Mouse (Mus musculus): ENCODE measurements around the gene Zfp92.
"Not testable (repeated sequence)": the region's sequence is repeated elsewhere in the genome, so short reads cannot be mapped to it uniquely, and the experiment has no call there.

Zfp92 gene

GRCm38 (mm10) chrX:73410880-73411517 is at the start of gene Zfp92:
Gene Zfp92 (plus strand): TSS chrX:73411096.
- no peak for DNase-seq (ENCODE audit: low read depth, low spot score)
- H3K27me3 ChIP-seq (ENCODE audit: control insufficient read depth, insufficient read depth, low read length, poor library complexity, severe bottlenecking), result no peaks in the 10 kb centered on the region
- H3K36me3 ChIP-seq (ENCODE audit: control insufficient read depth, insufficient read depth, low read length, poor library complexity, severe bottlenecking), result no peaks in the 10 kb centered on the region

- Histone ChIP-seq H3K27me3 (ENCODE audit: control insufficient read depth, insufficient read depth, low read length, poor library complexity, severe bottlenecking) (no peaks in the 10 kb centered on the region), H3K36me3 (ENCODE audit: control insufficient read depth, insufficient read depth, low read length, poor library complexity, severe bottlenecking) (no peaks in the 10 kb centered on the region)
- no peak for DNase-seq (ENCODE audit: low read depth, low spot score)
Observed at GRCm38 (mm10) chrX:73363291-73363690, 47.6 kb upstream of the Zfp92 start.

- no peak for DNase-seq (ENCODE audit: low read depth, low spot score)
- Histone ChIP-seq H3K36me3 (ENCODE audit: control insufficient read depth, insufficient read depth, low read length, poor library complexity, severe bottlenecking) (no peaks in the 10 kb centered on the region), H3K27me3 (ENCODE audit: control insufficient read depth, insufficient read depth, low read length, poor library complexity, severe bottlenecking) (no peaks in the 10 kb centered on the region)
Observed at GRCm38 (mm10) chrX:73384419-73384818, 26.5 kb upstream of the Zfp92 start.

GRCm38 (mm10) chrX:73384924-73385323 is 26.0 kb upstream of the Zfp92 start:
- no peaks in the 10 kb centered on the region for H3K27me3 ChIP-seq (ENCODE audit: control insufficient read depth, insufficient read depth, low read length, poor library complexity, severe bottlenecking)
- no peaks in the 10 kb centered on the region for H3K36me3 ChIP-seq (ENCODE audit: control insufficient read depth, insufficient read depth, low read length, poor library complexity, severe bottlenecking)
- no peak for DNase-seq (ENCODE audit: low read depth, low spot score)

- Histone ChIP-seq H3K27me3 (ENCODE audit: control insufficient read depth, insufficient read depth, low read length, poor library complexity, severe bottlenecking) (no peaks in the 10 kb centered on the region), H3K36me3 (ENCODE audit: control insufficient read depth, insufficient read depth, low read length, poor library complexity, severe bottlenecking) (no peaks in the 10 kb centered on the region)
- no peak for DNase-seq (ENCODE audit: low read depth, low spot score)
Observed at GRCm38 (mm10) chrX:73391481-73391880, 19.4 kb upstream of the Zfp92 start.

- Histone ChIP-seq H3K27me3 (ENCODE audit: control insufficient read depth, insufficient read depth, low read length, poor library complexity, severe bottlenecking) (no peaks in the 10 kb centered on the region), H3K36me3 (ENCODE audit: control insufficient read depth, insufficient read depth, low read length, poor library complexity, severe bottlenecking) (no peaks in the 10 kb centered on the region)
- no peak for DNase-seq (ENCODE audit: low read depth, low spot score)
Observed at GRCm38 (mm10) chrX:73396446-73396845, 14.4 kb upstream of the Zfp92 start.

GRCm38 (mm10) chrX:73398636-73399035 is 12.3 kb upstream of the Zfp92 start, which contains the start of gene Gm18336:
Gene Gm18336 (minus strand): TSS chrX:73398736.
- DNase-seq (ENCODE audit: low read depth, low spot score); H3K27me3 ChIP-seq (ENCODE audit: control insufficient read depth, insufficient read depth, low read length, poor library complexity, severe bottlenecking); H3K36me3 ChIP-seq (ENCODE audit: control insufficient read depth, insufficient read depth, low read length, poor library complexity, severe bottlenecking): not testable (repeated sequence)

GRCm38 (mm10) chrX:73400951-73401350 is 9.9 kb upstream of the Zfp92 start:
- no peaks in the 10 kb centered on the region for H3K36me3 ChIP-seq (ENCODE audit: control insufficient read depth, insufficient read depth, low read length, poor library complexity, severe bottlenecking)
- H3K27me3 ChIP-seq (ENCODE audit: control insufficient read depth, insufficient read depth, low read length, poor library complexity, severe bottlenecking), result no peaks in the 10 kb centered on the region
- DNase-seq (ENCODE audit: low read depth, low spot score), result no peak

- no peaks in the 10 kb centered on the region for H3K36me3 ChIP-seq (ENCODE audit: control insufficient read depth, insufficient read depth, low read length, poor library complexity, severe bottlenecking)
- no peaks in the 10 kb centered on the region for H3K27me3 ChIP-seq (ENCODE audit: control insufficient read depth, insufficient read depth, low read length, poor library complexity, severe bottlenecking)
- no peak for DNase-seq (ENCODE audit: low read depth, low spot score)
Observed at GRCm38 (mm10) chrX:73401616-73402015, 9.3 kb upstream of the Zfp92 start.

- Histone ChIP-seq H3K27me3 (ENCODE audit: control insufficient read depth, insufficient read depth, low read length, poor library complexity, severe bottlenecking) (no peaks in the 10 kb centered on the region), H3K36me3 (ENCODE audit: control insufficient read depth, insufficient read depth, low read length, poor library complexity, severe bottlenecking) (no peaks in the 10 kb centered on the region)
- DNase-seq (ENCODE audit: low read depth, low spot score), result no peak
Observed at GRCm38 (mm10) chrX:73412767-73413166, 1.9 kb downstream of the Zfp92 start.

GRCm38 (mm10) chrX:73430036-73430435 is 19.1 kb downstream of the Zfp92 start:
- peak; percentile 41 for DNase-seq (ENCODE audit: low read depth, low spot score)
- no peaks in the 10 kb centered on the region for H3K27me3 ChIP-seq (ENCODE audit: control insufficient read depth, insufficient read depth, low read length, poor library complexity, severe bottlenecking)
- H3K36me3 ChIP-seq (ENCODE audit: control insufficient read depth, insufficient read depth, low read length, poor library complexity, severe bottlenecking), result no peaks in the 10 kb centered on the region

- DNase-seq (ENCODE audit: low read depth, low spot score), result no peak
- Histone ChIP-seq H3K36me3 (ENCODE audit: control insufficient read depth, insufficient read depth, low read length, poor library complexity, severe bottlenecking) (no peaks in the 10 kb centered on the region), H3K27me3 (ENCODE audit: control insufficient read depth, insufficient read depth, low read length, poor library complexity, severe bottlenecking) (no peaks in the 10 kb centered on the region)
Observed at GRCm38 (mm10) chrX:73432850-73433249, 22.0 kb downstream of the Zfp92 start.

- no peak for DNase-seq (ENCODE audit: low read depth, low spot score)
- H3K27me3 ChIP-seq (ENCODE audit: control insufficient read depth, insufficient read depth, low read length, poor library complexity, severe bottlenecking), result no peaks in the 10 kb centered on the region
- H3K36me3 ChIP-seq (ENCODE audit: control insufficient read depth, insufficient read depth, low read length, poor library complexity, severe bottlenecking), result no peaks in the 10 kb centered on the region
Observed at GRCm38 (mm10) chrX:73435252-73435651, 24.4 kb downstream of the Zfp92 start, which contains the start of gene Trex2. Gene Trex2 (minus strand): TSS chrX:73435344.

GRCm38 (mm10) chrX:73441428-73441827 is 30.5 kb downstream of the Zfp92 start:
- Histone ChIP-seq H3K36me3 (ENCODE audit: control insufficient read depth, insufficient read depth, low read length, poor library complexity, severe bottlenecking) (no peaks in the 10 kb centered on the region), H3K27me3 (ENCODE audit: control insufficient read depth, insufficient read depth, low read length, poor library complexity, severe bottlenecking) (no peaks in the 10 kb centered on the region)
- DNase-seq (ENCODE audit: low read depth, low spot score), result no peak

GRCm38 (mm10) chrX:73451949-73452348 is 41.1 kb downstream of the Zfp92 start:
- Histone ChIP-seq H3K27me3 (ENCODE audit: control insufficient read depth, insufficient read depth, low read length, poor library complexity, severe bottlenecking) (no peaks in the 10 kb centered on the region), H3K36me3 (ENCODE audit: control insufficient read depth, insufficient read depth, low read length, poor library complexity, severe bottlenecking) (no peaks in the 10 kb centered on the region)
- DNase-seq (ENCODE audit: low read depth, low spot score), result peak; percentile 60

GRCm38 (mm10) chrX:73458877-73459392 is 48.0 kb downstream of the Zfp92 start, which contains the start of gene Haus7:
Gene Haus7 (minus strand): TSS chrX:73459044.
- no peaks in the 10 kb centered on the region for H3K27me3 ChIP-seq (ENCODE audit: control insufficient read depth, insufficient read depth, low read length, poor library complexity, severe bottlenecking)
- peak; percentile 95 for DNase-seq (ENCODE audit: low read depth, low spot score)
- H3K36me3 ChIP-seq (ENCODE audit: control insufficient read depth, insufficient read depth, low read length, poor library complexity, severe bottlenecking), result no peaks in the 10 kb centered on the region
